Mouse (Mus musculus): ENCODE data around the gene Antxr2. TPM values are rescaled to one million over a fixed set of nuclear protein-coding genes. Genes with fewer than 3 reads are reported as not detected.

Gene Antxr2
- polyA plus RNA-seq, 1 experiment: 11.1 TPM

DNA sequence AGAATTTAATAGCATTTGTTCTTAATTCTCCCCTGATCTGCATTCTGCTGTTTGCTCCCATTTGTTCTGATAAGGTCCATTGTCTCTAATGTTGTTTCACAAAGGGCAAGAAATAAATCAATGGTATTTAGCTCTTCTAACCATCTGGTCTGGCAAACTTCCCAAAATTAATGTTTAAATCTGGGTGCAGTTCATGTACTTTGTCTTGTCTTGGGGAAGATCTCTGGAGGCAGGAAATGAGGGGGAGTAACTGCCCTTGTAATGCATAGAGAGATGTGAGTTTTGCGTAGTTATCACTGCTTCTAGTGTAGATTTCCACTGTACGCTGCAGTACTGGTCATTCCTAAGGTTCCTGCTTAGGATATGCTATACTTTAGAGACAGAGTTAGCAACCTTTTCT is 193.5 kb downstream of the Antxr2 start:
- DNase-seq (ENCODE audit: low read depth): no peak

- DNase-seq (ENCODE audit: low read depth): no peak
Measured at GRCm38 (mm10) chr5:97835418-97835817, 195.4 kb downstream of the Antxr2 start.

GRCm38 (mm10) chr5:97834770-97835169 is 196.1 kb downstream of the Antxr2 start:
- no peak for DNase-seq (ENCODE audit: low read depth)

Other genes with a start within 250 kb of the Antxr2 start
- 0.18 and 0.22 TPM in 2 replicates for gene Prdm8, start 136.2 kb upstream of the Antxr2 start, polyA plus RNA-seq (2012; rRNA removed)
- 0.04 TPM in 1 of 2 replicates, not detected in the other for gene Fgf5, start 223.1 kb upstream of the Antxr2 start, polyA plus RNA-seq (2012; rRNA removed)